In genomic region chr11:112706091-112706490, GRCm38 (mm10) we compare ENCODE assay signal across 32 mouse cellular contexts.
DNase-seq lines count a peak whose midpoint lies in the region; ATAC-seq and TF ChIP-seq lines count a peak whose summit lies in the region.
"Had no signal": no experiment of that assay in that cellular context is flagged by ENCODE, and none has a peak within 500 bp of the region (broad histone marks: within the 10 kb centered on the region; RNA-seq: fewer than 3 reads in every experiment).

No protein-coding gene starts in this region.

- TF ChIP-seq EP300 in lung, postnatal 0 days (IDR thresholded peaks at IDR 0.05): no peak

- H3K36me3 ChIP-seq in heart, embryonic 11.5 days (ENCODE audit: control insufficient read depth, insufficient read depth, low read length): no peaks in the 10 kb centered on the region
- H3K36me3 ChIP-seq in limb, embryonic 12.5 days: no peaks in the 10 kb centered on the region
- no peaks in the 10 kb centered on the region for H3K36me3 ChIP-seq in lung, postnatal 0 days (ENCODE audit: insufficient read depth, low read length)
- H3K36me3 ChIP-seq: embryonic facial prominence, embryonic 10.5 days; embryonic facial prominence, embryonic 13.5 days; forebrain, embryonic 15.5 days; G1E; heart, embryonic 12.5 days; heart, embryonic 15.5 days; hindbrain, embryonic 10.5 days; hindbrain, embryonic 13.5 days; intestine, embryonic 15.5 days had no signal

- TF ChIP-seq POLR2A in brain, embryonic 14.5 days (IDR thresholded peaks at IDR 0.05; ENCODE audit: borderline replicate concordance, extremely low read depth, insufficient read depth, insufficient read length, poor library complexity, severe bottlenecking): no peak

- H3K9me3 ChIP-seq in heart, embryonic 11.5 days (replicated peaks; ENCODE audit: control insufficient read depth, low read length): no peaks in the 10 kb centered on the region
- H3K9me3 ChIP-seq in limb, embryonic 12.5 days: no peaks in the 10 kb centered on the region
- H3K9me3 ChIP-seq in lung, postnatal 0 days (ENCODE audit: low read length): no peaks in the 10 kb centered on the region
- H3K9me3 ChIP-seq: embryonic facial prominence, embryonic 10.5 days; embryonic facial prominence, embryonic 13.5 days; forebrain, embryonic 15.5 days; heart, embryonic 12.5 days; heart, embryonic 15.5 days; hindbrain, embryonic 10.5 days; hindbrain, embryonic 13.5 days; intestine, embryonic 15.5 days had no signal

- no peak overlapping the region for H3K9ac ChIP-seq in heart, embryonic 11.5 days (ENCODE audit: low read depth, low read length)
- no peak overlapping the region for H3K9ac ChIP-seq in limb, embryonic 12.5 days (replicated peaks)
- no peak overlapping the region for H3K9ac ChIP-seq in lung, postnatal 0 days (replicated peaks; ENCODE audit: low read depth)
- H3K9ac ChIP-seq: embryonic facial prominence, embryonic 13.5 days; forebrain, embryonic 15.5 days; heart, embryonic 12.5 days; heart, embryonic 15.5 days; hindbrain, embryonic 13.5 days; intestine, embryonic 15.5 days had no signal

- H3K4me1 ChIP-seq in heart, embryonic 11.5 days (ENCODE audit: control insufficient read depth, insufficient read depth, low read length): no peaks in the 10 kb centered on the region
- H3K4me1 ChIP-seq in limb, embryonic 12.5 days (replicated peaks): peaks cover 11% of the 10 kb centered on the region
- H3K4me1 ChIP-seq in lung, postnatal 0 days (ENCODE audit: insufficient read depth, low read depth, low read length): no peaks in the 10 kb centered on the region
- H3K4me1 ChIP-seq: heart, embryonic 12.5 days; heart, embryonic 15.5 days; intestine, embryonic 15.5 days had no signal

- no peak for TF ChIP-seq CTCF in brain, embryonic 14.5 days (IDR thresholded peaks at IDR 0.05; ENCODE audit: borderline replicate concordance, extremely low read depth, insufficient read depth, insufficient read length)
- no peak for TF ChIP-seq CTCF in lung, postnatal 0 days (IDR thresholded peaks at IDR 0.05)

- peak; percentile 32 to 34 for DNase-seq in cerebellum, postnatal 14 days
- no peak for DNase-seq in cerebellum, adult 11 months
- DNase-seq in heart, adult 11 months: peak; percentile 84
- DNase-seq in brain, embryonic 14.5 days (ENCODE audit: low read depth): peak; percentile 42
- DNase-seq in right cerebral cortex, postnatal 25 days: no peak
- DNase-seq in lung, postnatal 0 days (ENCODE audit: low spot score): no peak
- DNase-seq: adrenal gland, postnatal 10 days; adrenal gland, postnatal 36 days; B cell, adult 2 months; cerebellum, adult 11-12 months; cerebellum, adult 9-10 months; cerebellum, postnatal 36 days; embryo, embryonic 11 days; gastrocnemius, postnatal 10 days; gastrocnemius, postnatal 36 days; heart, postnatal 10 days; heart, postnatal 36 days had no signal

- no peak overlapping the region for H3K4me3 ChIP-seq in heart, embryonic 11.5 days (ENCODE audit: low read depth, low read length)
- H3K4me3 ChIP-seq in limb, embryonic 12.5 days (replicated peaks): no peak overlapping the region
- H3K4me3 ChIP-seq in lung, postnatal 0 days (ENCODE audit: low read depth, low read length): no peak overlapping the region
- H3K4me3 ChIP-seq: embryonic facial prominence, embryonic 10.5 days; embryonic facial prominence, embryonic 13.5 days; erythroblast, embryonic 14.5 days; forebrain, embryonic 15.5 days; heart, embryonic 12.5 days; heart, embryonic 15.5 days; hindbrain, embryonic 10.5 days; hindbrain, embryonic 13.5 days; intestine, embryonic 15.5 days had no signal

- H3K27ac ChIP-seq in heart, embryonic 11.5 days (ENCODE audit: low read depth, low read length): no peak overlapping the region
- peak overlapping the region; percentile 35; the same call in 1 of the 2 replicates for H3K27ac ChIP-seq in limb, embryonic 12.5 days
- no peak overlapping the region for H3K27ac ChIP-seq in lung, postnatal 0 days (ENCODE audit: low read length)
- H3K27ac ChIP-seq: embryonic facial prominence, embryonic 10.5 days; embryonic facial prominence, embryonic 13.5 days; forebrain, embryonic 15.5 days; heart, embryonic 15.5 days; hindbrain, embryonic 10.5 days; hindbrain, embryonic 13.5 days; intestine, embryonic 15.5 days had no signal

- no peak overlapping the region for H3K4me2 ChIP-seq in heart, embryonic 11.5 days
- no peak overlapping the region for H3K4me2 ChIP-seq in limb, embryonic 12.5 days
- H3K4me2 ChIP-seq in lung, postnatal 0 days (replicated peaks; ENCODE audit: low read depth, low read length): no peak overlapping the region
- H3K4me2 ChIP-seq: embryonic facial prominence, embryonic 13.5 days; forebrain, embryonic 15.5 days; heart, embryonic 12.5 days; heart, embryonic 15.5 days; hindbrain, embryonic 13.5 days; intestine, embryonic 15.5 days had no signal

- 81% methylated on average over 10 of the region's 10 CpGs for WGBS in heart, embryonic 11.5 days (ENCODE audit: insufficient replicate concordance)
- WGBS in limb, embryonic 12.5 days: 53% methylated on average over 10 of the region's 10 CpGs
- WGBS in lung, postnatal 0 days: 74% methylated on average over 10 of the region's 10 CpGs

- no peaks in the 10 kb centered on the region for H3K27me3 ChIP-seq in heart, embryonic 11.5 days (ENCODE audit: control insufficient read depth, insufficient read depth, low read length)
- H3K27me3 ChIP-seq in limb, embryonic 12.5 days: no peaks in the 10 kb centered on the region
- no peaks in the 10 kb centered on the region for H3K27me3 ChIP-seq in lung, postnatal 0 days (replicated peaks; ENCODE audit: insufficient read depth, low read length)
- H3K27me3 ChIP-seq: CH12.LX; embryonic facial prominence, embryonic 13.5 days; forebrain, embryonic 15.5 days; heart, embryonic 12.5 days; heart, embryonic 15.5 days; hindbrain, embryonic 13.5 days; intestine, embryonic 15.5 days had no signal

- ATAC-seq in heart, embryonic 11.5 days (replicated peaks; ENCODE audit: insufficient number of reproducible peaks, low FRiP score, low TSS enrichment): no peak
- ATAC-seq in limb, embryonic 12.5 days (ENCODE audit: insufficient number of reproducible peaks, insufficient read depth, low FRiP score, low TSS enrichment, low read depth): no peak
- no peak for ATAC-seq in lung, postnatal 0 days
- ATAC-seq: forebrain, embryonic 15.5 days; hindbrain, embryonic 16.5 days; intestine, embryonic 15.5 days; Patski had no signal

Comparison
In these comparisons a context has a peak if more than half of its experiments do, and no peak if none do; other contexts are left out.
1. DNase-seq: peak in cerebellum, postnatal 14 days (2 of 2), heart, adult 11 months (single experiment) and brain, embryonic 14.5 days (single experiment); none in cerebellum, adult 11 months (single experiment), right cerebral cortex, postnatal 25 days (single experiment) and lung, postnatal 0 days (single experiment).